Mouse (Mus musculus) forebrain, embryonic 12.5 days (tissue): Measurements from ENCODE around the gene Syt9. TPM values are rescaled to one million over a fixed set of nuclear protein-coding genes. Genes with fewer than 3 reads are reported as not detected.
"Not testable (repeated sequence)": the region's sequence is repeated elsewhere in the genome, so short reads cannot be mapped to it uniquely, and the experiment has no call there.

Source experiments
- ATAC-seq: fragments of 200-750 bp; cut with Nextera tagmentation; 2 replicates; pipeline ENCODE4 v1.8.0; 2017; ENCODE audit warnings: moderate TSS enrichment; ENCODE audit not compliant: low FRiP score
- H3K27ac ChIP-seq: fragments of 300-500 bp; sonication (generic); 2 replicates; pipeline ENCODE4 v1.5.1; 2016; ENCODE audit warnings: mild to moderate bottlenecking
- H3K27me3 ChIP-seq: fragments of 300-500 bp; sonication (generic); 2 replicates; pipeline ENCODE4 v1.6.1; 2016; ENCODE audit warnings: mild to moderate bottlenecking
- H3K36me3 ChIP-seq: fragments of 300-500 bp; sonication (generic); replicated peaks from 2 replicates; pipeline ENCODE4 v1.6.1; 2016; ENCODE audit warnings: mild to moderate bottlenecking
- H3K4me1 ChIP-seq: fragments of 300-500 bp; sonication (generic); 2 replicates; pipeline ENCODE4 v1.6.1; 2016
- H3K4me2 ChIP-seq: fragments of 300-500 bp; sonication (generic); 2 replicates; pipeline ENCODE4 v1.6.1; 2016; ENCODE audit warnings: mild to moderate bottlenecking, moderate library complexity
- H3K4me3 ChIP-seq: fragments of 300-500 bp; sonication (generic); replicated peaks from 2 replicates; pipeline ENCODE4 v1.5.1; 2016; ENCODE audit warnings: mild to moderate bottlenecking
- H3K9ac ChIP-seq: fragments of 300-500 bp; sonication (generic); 2 replicates; pipeline ENCODE4 v1.6.1; 2016; ENCODE audit warnings: mild to moderate bottlenecking
- H3K9me3 ChIP-seq: fragments of 300-500 bp; sonication (generic); 2 replicates; pipeline ENCODE4 v1.6.1; 2016
- WGBS: fragments of 180-500 bp; shearing (Covaris S2); methylation state at CpG from one replicate; pipeline ENCODE4 v1.1.7; 2016; 5-methylcytosine and 5-hydroxymethylcytosine counted together
- polyA plus RNA-seq: library from polyadenylated mRNA; unstranded; fragments of >200 nt; fragmentation: Nextera tagmentation; extraction: Ambion mirVana; gene quantifications from 2 replicates; pipeline ENCODE4 v1.2.1, GENCODE M21; 2016

The Syt9 gene
- polyA plus RNA-seq, 1 experiment from 2014 or later, result 5.7 TPM

GRCm38 (mm10) chr7:107478979-107479965 is 108.7 kb downstream of the Syt9 start:
- no peaks in the 10 kb centered on the region for H3K27me3 ChIP-seq
- no peak overlapping the region for H3K4me3 ChIP-seq
- WGBS, result 70% methylated on average over 7 of the region's 7 CpGs
- H3K36me3 ChIP-seq, result no peaks in the 10 kb centered on the region
- ATAC-seq, result no peak
- H3K9me3 ChIP-seq, result 0 out of 2 replicates have a peak, but pooled peaks cover 2% of the 10 kb centered on the region
- H3K9ac ChIP-seq, result no peak overlapping the region
- no peak overlapping the region for H3K27ac ChIP-seq
- H3K4me1 ChIP-seq, result no peaks in the 10 kb centered on the region
- no peak overlapping the region for H3K4me2 ChIP-seq

DNA sequence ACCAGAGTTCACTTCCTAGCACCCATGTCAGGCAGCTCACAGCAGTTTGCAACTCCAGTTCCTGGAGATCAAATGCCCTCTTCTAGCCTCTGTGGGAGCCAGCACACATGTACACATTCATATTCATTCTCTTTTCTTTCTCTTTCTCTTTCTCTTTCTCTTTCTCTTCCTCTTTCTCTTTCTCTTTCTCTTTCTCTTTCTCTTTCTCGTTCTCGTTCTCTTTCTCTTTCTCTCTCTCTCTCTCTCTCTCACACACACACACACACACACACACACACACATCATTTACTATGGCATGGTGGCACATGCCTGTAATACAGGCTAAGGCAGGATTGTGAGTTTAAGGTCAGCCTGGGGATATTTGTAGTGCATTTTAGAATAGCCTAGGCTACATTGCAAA is 115.2 kb downstream of the Syt9 start:
- not testable (repeated sequence) for H3K4me2 ChIP-seq
- 73% methylated on average over 2 of the region's 2 CpGs for WGBS

GRCm38 (mm10) chr7:107495428-107495827 is 124.9 kb downstream of the Syt9 start:
- Histone ChIP-seq H3K9ac (no peak overlapping the region), H3K27me3 (no peaks in the 10 kb centered on the region), H3K4me3 (no peak overlapping the region), H3K36me3 (no peaks in the 10 kb centered on the region), H3K4me1 (no peaks in the 10 kb centered on the region), H3K4me2 (no peak overlapping the region), H3K27ac (no peak overlapping the region), H3K9me3 (no peaks in the 10 kb centered on the region)
- ATAC-seq, result no peak

More for the DNA sequence above, 115.2 kb downstream of the Syt9 start:
- H3K9me3 ChIP-seq, H3K36me3 ChIP-seq, H3K27ac ChIP-seq, H3K9ac ChIP-seq, H3K4me3 ChIP-seq, ATAC-seq, H3K4me1 ChIP-seq, H3K27me3 ChIP-seq: not testable (repeated sequence)

DNA sequence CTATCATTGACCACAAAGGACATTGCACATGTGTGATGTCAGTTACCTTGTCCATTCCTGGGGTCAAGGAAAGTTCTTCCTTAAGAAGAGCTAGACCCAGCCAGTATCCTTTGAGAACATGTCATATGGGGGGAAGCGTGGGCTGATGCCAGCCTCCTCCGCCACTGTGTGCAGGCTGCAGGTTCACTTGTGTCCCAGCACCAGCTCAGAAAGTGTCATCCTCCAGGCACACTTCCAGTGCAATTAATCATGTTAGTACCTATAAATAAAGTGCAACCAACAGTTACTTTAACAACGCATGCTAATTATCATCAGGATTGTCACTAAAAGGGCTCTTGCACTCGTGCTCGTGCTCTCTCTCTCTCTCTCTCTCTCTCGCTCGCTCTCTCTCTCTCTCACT is 126.4 kb downstream of the Syt9 start:
- no peak for ATAC-seq
- H3K27me3 ChIP-seq, result no peaks in the 10 kb centered on the region

GRCm38 (mm10) chr7:107500641-107501040 is 130.1 kb downstream of the Syt9 start:
- no peaks in the 10 kb centered on the region for H3K27me3 ChIP-seq
- 86% methylated on average over 7 of the region's 7 CpGs for WGBS
- H3K4me2 ChIP-seq, result no peak overlapping the region
- H3K9ac ChIP-seq, result no peak overlapping the region
- H3K4me1 ChIP-seq, result peaks cover 10% of the 10 kb centered on the region; the same call in 1 of the 2 replicates
- ATAC-seq, result no peak
- H3K36me3 ChIP-seq, result no peaks in the 10 kb centered on the region
- H3K27ac ChIP-seq, result no peak overlapping the region
- H3K4me3 ChIP-seq, result no peak overlapping the region
- no peaks in the 10 kb centered on the region for H3K9me3 ChIP-seq

More for the DNA sequence above, 126.4 kb downstream of the Syt9 start:
- WGBS, result 77% methylated on average over 7 of the region's 7 CpGs
- Histone ChIP-seq H3K4me2 (no peak overlapping the region), H3K9ac (no peak overlapping the region), H3K36me3 (no peaks in the 10 kb centered on the region), H3K4me1 (peaks cover 7% of the 10 kb centered on the region; the same call in 1 of the 2 replicates), H3K9me3 (no peaks in the 10 kb centered on the region), H3K27ac (no peak overlapping the region), H3K4me3 (no peak overlapping the region)

GRCm38 (mm10) chr7:107504761-107505712 is 134.5 kb downstream of the Syt9 start:
- H3K4me2 ChIP-seq, result no peak overlapping the region
- H3K27me3 ChIP-seq, result no peaks in the 10 kb centered on the region
- 52% methylated on average over 5 of the region's 5 CpGs for WGBS
- no peaks in the 10 kb centered on the region for H3K36me3 ChIP-seq
- no peak for ATAC-seq
- H3K4me1 ChIP-seq, result peaks cover 10% of the 10 kb centered on the region; the same call in 1 of the 2 replicates
- H3K4me3 ChIP-seq, result no peak overlapping the region
- no peaks in the 10 kb centered on the region for H3K9me3 ChIP-seq
- no peak overlapping the region for H3K27ac ChIP-seq
- no peak overlapping the region for H3K9ac ChIP-seq

DNA sequence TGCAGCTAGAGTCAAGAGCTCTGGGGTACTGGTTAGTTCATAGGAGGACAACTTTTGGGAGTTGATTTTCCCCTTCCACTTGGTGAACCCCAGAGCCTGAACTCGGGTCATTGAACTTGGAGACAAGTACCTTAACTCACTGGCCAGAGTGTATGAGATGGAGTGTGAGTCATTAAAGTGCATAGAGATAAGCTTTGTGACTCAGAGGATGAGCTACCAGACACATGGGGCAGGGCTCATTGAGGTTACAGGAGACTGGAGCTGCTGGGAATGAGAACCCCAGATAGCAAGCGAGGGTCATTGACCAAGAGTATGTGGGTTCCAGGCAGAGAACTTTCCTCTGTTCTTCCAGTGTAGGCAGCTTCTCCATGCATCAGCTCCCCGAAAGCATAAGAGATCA is 137.4 kb downstream of the Syt9 start:
- no peaks in the 10 kb centered on the region for H3K9me3 ChIP-seq
- H3K4me2 ChIP-seq, result no peak overlapping the region
- WGBS, result 82% methylated on average over 3 of the region's 3 CpGs
- no peak for ATAC-seq
- no peak overlapping the region for H3K27ac ChIP-seq
- no peak overlapping the region for H3K9ac ChIP-seq
- no peaks in the 10 kb centered on the region for H3K27me3 ChIP-seq
- H3K4me1 ChIP-seq, result peaks cover 3% of the 10 kb centered on the region; the same call in 1 of the 2 replicates
- H3K4me3 ChIP-seq, result no peak overlapping the region
- H3K36me3 ChIP-seq, result no peaks in the 10 kb centered on the region

DNA sequence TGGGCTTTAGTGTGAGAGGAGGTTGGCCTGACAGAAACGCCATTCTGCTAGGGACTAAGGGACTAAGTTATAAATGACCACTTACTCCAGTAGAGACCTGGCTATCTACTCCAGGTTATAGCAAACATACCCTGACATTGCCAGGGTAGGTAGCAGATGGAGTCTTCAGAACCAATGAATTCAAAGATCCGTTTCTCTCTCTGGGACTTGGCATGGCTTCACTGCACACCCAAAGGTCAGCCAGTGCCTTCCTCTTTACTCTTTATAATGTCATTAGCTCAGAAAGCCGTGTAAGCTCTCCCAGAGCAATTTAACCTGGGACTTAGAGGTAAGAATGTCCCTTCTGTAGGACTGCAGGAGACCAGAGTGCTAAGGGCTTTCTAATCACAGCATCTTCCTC is 139.2 kb downstream of the Syt9 start:
- Histone ChIP-seq H3K36me3 (no peaks in the 10 kb centered on the region), H3K4me2 (no peak overlapping the region), H3K9me3 (no peaks in the 10 kb centered on the region), H3K27me3 (no peaks in the 10 kb centered on the region), H3K27ac (no peak overlapping the region), H3K9ac (no peak overlapping the region), H3K4me1 (peaks cover 3% of the 10 kb centered on the region; the same call in 1 of the 2 replicates), H3K4me3 (no peak overlapping the region)
- WGBS, result 79% methylated on average over 3 of the region's 3 CpGs
- no peak for ATAC-seq

DNA sequence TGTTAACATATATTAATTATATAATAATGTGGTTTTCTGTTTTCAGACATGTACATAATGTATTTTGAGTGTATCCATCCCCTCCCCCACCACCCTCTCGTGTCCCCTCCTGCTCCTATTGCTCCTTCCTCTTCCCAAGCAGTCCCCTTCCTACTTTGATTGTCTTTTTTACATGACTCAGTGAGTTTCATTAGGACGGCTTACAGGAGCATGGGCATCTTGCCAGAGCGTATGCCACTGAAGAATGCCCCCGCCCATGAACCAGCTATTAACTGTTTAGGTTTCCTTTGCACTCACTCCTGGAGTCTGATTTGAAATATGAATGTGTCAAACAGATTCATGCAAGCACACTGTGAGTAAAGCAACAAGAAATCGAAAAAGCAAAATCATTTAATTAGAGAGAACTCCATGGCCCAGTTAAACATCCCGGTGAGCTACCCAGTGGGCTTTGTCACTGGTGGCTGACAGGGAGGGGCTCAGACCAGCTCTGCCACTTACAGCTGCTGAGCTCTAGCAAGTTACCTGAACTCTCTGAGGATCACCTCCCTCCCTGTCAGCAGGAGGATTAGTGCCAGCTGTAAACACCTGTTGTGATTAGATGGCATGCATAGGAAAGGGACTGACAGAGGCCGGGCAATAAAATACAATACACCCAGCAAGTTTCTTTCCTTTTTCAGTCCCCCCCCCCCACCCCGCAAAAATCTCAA is 146.3 kb downstream of the Syt9 start:
- Histone ChIP-seq H3K4me3 (no peak overlapping the region), H3K9me3 (no peaks in the 10 kb centered on the region), H3K36me3 (no peaks in the 10 kb centered on the region), H3K4me2 (no peak overlapping the region), H3K4me1 (peaks cover 7% of the 10 kb centered on the region; the same call in 1 of the 2 replicates), H3K27me3 (no peaks in the 10 kb centered on the region), H3K9ac (no peak overlapping the region), H3K27ac (no peak overlapping the region)
- peak; percentile 82 for ATAC-seq
- WGBS, result 45% methylated on average over 8 of the region's 8 CpGs

- 90% methylated on average over 11 of the region's 12 CpGs for WGBS
- peaks cover 7% of the 10 kb centered on the region; the same call in 1 of the 2 replicates for H3K4me1 ChIP-seq
- H3K27ac ChIP-seq, result no peak overlapping the region
- no peak overlapping the region for H3K4me3 ChIP-seq
- no peak overlapping the region for H3K4me2 ChIP-seq
- no peak overlapping the region for H3K9ac ChIP-seq
- no peak for ATAC-seq
- H3K27me3 ChIP-seq, result no peaks in the 10 kb centered on the region
- H3K36me3 ChIP-seq, result no peaks in the 10 kb centered on the region
- H3K9me3 ChIP-seq, result no peaks in the 10 kb centered on the region
Measured at GRCm38 (mm10) chr7:107519256-107520025, 148.9 kb downstream of the Syt9 start.

GRCm38 (mm10) chr7:107521411-107521810 is 150.9 kb downstream of the Syt9 start:
- WGBS, result 92% methylated on average over 6 of the region's 6 CpGs
- Histone ChIP-seq H3K27me3 (no peaks in the 10 kb centered on the region), H3K4me2 (no peak overlapping the region), H3K36me3 (no peaks in the 10 kb centered on the region), H3K4me3 (no peak overlapping the region), H3K4me1 (peaks cover 2% of the 10 kb centered on the region; the same call in 1 of the 2 replicates), H3K9ac (no peak overlapping the region), H3K27ac (no peak overlapping the region), H3K9me3 (no peaks in the 10 kb centered on the region)
- no peak for ATAC-seq
